Comparison of ENCODE assay signal across 8 mouse cellular contexts in the genomic region with DNA sequence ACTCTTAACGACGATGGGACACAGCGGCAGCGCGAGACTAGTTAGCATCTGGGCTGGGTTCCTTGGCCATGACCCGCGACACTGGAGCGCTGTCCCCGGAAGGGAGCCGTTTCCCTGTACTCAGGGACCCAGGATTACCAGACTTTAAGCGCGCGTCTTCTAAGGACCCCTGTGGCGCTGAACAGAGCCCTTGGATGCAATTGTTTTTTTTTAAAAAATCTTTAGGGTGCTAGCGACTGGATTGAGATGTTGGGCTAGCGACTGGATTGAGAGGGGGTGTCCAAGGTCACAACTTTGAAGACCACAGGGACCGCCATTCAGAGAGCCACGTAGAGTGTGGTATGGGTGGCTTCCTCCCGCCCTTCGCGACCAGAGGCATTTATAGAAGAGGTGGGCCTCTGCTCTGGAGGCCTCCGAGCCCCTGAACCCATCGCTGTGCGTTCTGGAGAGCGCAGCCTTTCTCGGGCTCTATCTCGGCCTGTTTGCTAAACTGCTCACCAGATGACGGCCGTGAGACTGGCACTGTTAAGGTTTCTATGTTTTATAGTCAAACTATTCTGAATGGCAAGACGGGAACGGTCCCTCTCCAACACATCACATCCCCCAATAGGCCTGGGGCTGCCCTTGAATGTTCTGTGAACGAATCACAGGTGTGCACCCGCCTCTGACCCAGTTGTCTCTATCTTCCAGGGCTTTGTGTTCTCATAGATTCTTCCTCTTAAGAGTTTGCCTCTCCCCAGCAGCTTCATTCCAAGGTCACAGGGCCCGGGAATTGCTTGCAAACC. TPM values are rescaled to one million over a fixed set of nuclear protein-coding genes. Genes with fewer than 3 reads are reported as not detected.
DNase-seq lines count a peak whose midpoint lies in the region; ATAC-seq and TF ChIP-seq lines count a peak whose summit lies in the region.

No protein-coding gene starts in this region.

- DNase-seq in gastrocnemius, adult 2 months = peak; percentile 56
- DNase-seq in gastrocnemius, adult 18-20 months (ENCODE audit: low spot score) = no peak
- DNase-seq in urinary bladder, postnatal 14 days (ENCODE audit: low spot score) = peak; percentile 37
- no peak for DNase-seq in urinary bladder, postnatal 36 days (ENCODE audit: low spot score in 2 of 2)
- DNase-seq in intestine, embryonic 14.5 days (ENCODE audit: low spot score) = no peak
- DNase-seq in midbrain, embryonic 14.5 days = peak; percentile 50
- DNase-seq in c-Kit-positive CD71-positive TER-119-positive erythroid progenitor cells, embryonic 14.5 days (ENCODE audit: low spot score) = no peak
- DNase-seq in spleen, adult 12 weeks (ENCODE audit: low spot score) = no peak

- 9% methylated on average over 34 of the region's 34 CpGs for WGBS in intestine, embryonic 14.5 days
- 4% methylated on average over 34 of the region's 34 CpGs for WGBS in midbrain, embryonic 14.5 days

- TF ChIP-seq CTCF in gastrocnemius, adult 2 months (IDR thresholded peaks at IDR 0.05) = no peak

- no peaks in the 10 kb centered on the region for H3K36me3 ChIP-seq in intestine, embryonic 14.5 days (ENCODE audit: control insufficient read depth, insufficient read depth, low read length)
- no peaks in the 10 kb centered on the region for H3K36me3 ChIP-seq in midbrain, embryonic 14.5 days (ENCODE audit: control insufficient read depth, insufficient read depth, low read length)

- peak overlapping the region; percentile 93 for H3K27ac ChIP-seq in gastrocnemius, adult 2 months
- H3K27ac ChIP-seq in intestine, embryonic 14.5 days (ENCODE audit: low read depth) = peak overlapping the region; percentile 100
- H3K27ac ChIP-seq in midbrain, embryonic 14.5 days (replicated peaks; ENCODE audit: low read depth, low read length) = 0 out of 2 replicates have a peak overlapping the region, but pooled peaks have one; percentile 98

- H3K4me1 ChIP-seq in intestine, embryonic 14.5 days (replicated peaks; ENCODE audit: control insufficient read depth, insufficient read depth, low read length) = peaks cover 23% of the 10 kb centered on the region
- peaks cover 17% of the 10 kb centered on the region for H3K4me1 ChIP-seq in midbrain, embryonic 14.5 days (ENCODE audit: control insufficient read depth, insufficient read depth, low read length)

- H3K4me2 ChIP-seq in intestine, embryonic 14.5 days (ENCODE audit: low read length) = peak overlapping the region; percentile 88
- H3K4me2 ChIP-seq in midbrain, embryonic 14.5 days (ENCODE audit: low read length) = peak overlapping the region; percentile 99

- peak overlapping the region; percentile 74 for H3K4me3 ChIP-seq in gastrocnemius, adult 2 months
- H3K4me3 ChIP-seq in intestine, embryonic 14.5 days (ENCODE audit: low read depth, low read length) = peak overlapping the region; percentile 91
- H3K4me3 ChIP-seq in midbrain, embryonic 14.5 days (replicated peaks; ENCODE audit: low read depth, low read length) = peak overlapping the region; percentile 88

- H3K9ac ChIP-seq in intestine, embryonic 14.5 days (ENCODE audit: low read length) = peak overlapping the region; percentile 98
- peak overlapping the region; percentile 96; the same call in 1 of the 2 replicates for H3K9ac ChIP-seq in midbrain, embryonic 14.5 days (replicated peaks; ENCODE audit: low read length)

- H3K27me3 ChIP-seq in intestine, embryonic 14.5 days (replicated peaks; ENCODE audit: control insufficient read depth, insufficient read depth, low read length) = no peaks in the 10 kb centered on the region
- H3K27me3 ChIP-seq in midbrain, embryonic 14.5 days (ENCODE audit: control insufficient read depth, insufficient read depth, low read length) = peaks cover 18% of the 10 kb centered on the region; the same call in 1 of the 2 replicates

- ATAC-seq in intestine, embryonic 14.5 days (replicated peaks; ENCODE audit: low FRiP score, low TSS enrichment, low read depth) = no peak
- no peak for ATAC-seq in midbrain, embryonic 14.5 days (ENCODE audit: low FRiP score, low TSS enrichment)

- intact Hi-C loops in gastrocnemius, adult 2 months (cut with DNase I) = loop anchor here (5.0 kb wide), 1 partner anchor 512 kb away; a partner anchor contains a TSS

- no peaks in the 10 kb centered on the region for H3K9me3 ChIP-seq in intestine, embryonic 14.5 days (ENCODE audit: control insufficient read depth, low read length)
- H3K9me3 ChIP-seq in midbrain, embryonic 14.5 days (ENCODE audit: control insufficient read depth, low read length) = no peaks in the 10 kb centered on the region

RNA-seq across cellular contexts. Expression of a gene that starts 0.7 kb away (rescaled TPM):
- total RNA-seq in gastrocnemius, adult 2 months (2021) = 10 to 100 TPM; 18.7 to 23.0 TPM
- total RNA-seq in gastrocnemius, adult 18-20 months (2021) = 10 to 100 TPM; 17.7 to 21.8 TPM
- polyA plus RNA-seq in intestine, embryonic 14.5 days (2014; fragmentation: Nextera tagmentation; extraction: Ambion mirVana) = 112 and 117 TPM in 2 replicates
- polyA plus RNA-seq in midbrain, embryonic 14.5 days (2014; fragmentation: Nextera tagmentation; extraction: Ambion mirVana) = 59.2 and 75.2 TPM in 2 replicates

RNA-seq across cellular contexts. Expression of a gene that starts 1.7 kb away (rescaled TPM):
- total RNA-seq in gastrocnemius, adult 2 months (2021) = under 1 TPM; 0.15 to 0.33 TPM
- total RNA-seq in gastrocnemius, adult 18-20 months (2021) = under 1 TPM; 0.43 to 0.88 TPM
- polyA plus RNA-seq in intestine, embryonic 14.5 days (2014; fragmentation: Nextera tagmentation; extraction: Ambion mirVana) = 105 and 119 TPM in 2 replicates
- 15.4 and 28.1 TPM in 2 replicates for polyA plus RNA-seq in midbrain, embryonic 14.5 days (2014; fragmentation: Nextera tagmentation; extraction: Ambion mirVana)

Comparison
In these comparisons a context has a peak if more than half of its experiments do, and no peak if none do; other contexts are left out.
1. DNase-seq: peak in gastrocnemius, adult 2 months (single experiment), urinary bladder, postnatal 14 days (single experiment) and midbrain, embryonic 14.5 days (single experiment); none in gastrocnemius, adult 18-20 months (single experiment), urinary bladder, postnatal 36 days (0 of 2), intestine, embryonic 14.5 days (single experiment), c-Kit-positive CD71-positive TER-119-positive erythroid progenitor cells, embryonic 14.5 days (single experiment) and spleen, adult 12 weeks (single experiment).
2. Peak in every context shown above with its lines, with median percentiles within 50 percentile points of each other: H3K27ac ChIP-seq and H3K4me3 ChIP-seq.